Mouse (Mus musculus) spleen, postnatal 14 days (tissue): ENCODE measurements around the gene Suco.

Experiments
- DNase-seq, 2 experiments: peaks; one replicate each; pipeline ENCODE4 v3.0.0; 2021 to 2022; ENCODE audit warnings: low spot score in 2 of 2

The Suco gene

GRCm38 (mm10) chr1:161876553-161877447 is at the start of gene Suco:
TSS of gene Suco (minus strand) at chr1:161876682.
- peak; percentile 98 for DNase-seq

- DNase-seq: no peak
Measured at GRCm38 (mm10) chr1:161925281-161925805, 48.9 kb upstream of the Suco start.

DNA sequence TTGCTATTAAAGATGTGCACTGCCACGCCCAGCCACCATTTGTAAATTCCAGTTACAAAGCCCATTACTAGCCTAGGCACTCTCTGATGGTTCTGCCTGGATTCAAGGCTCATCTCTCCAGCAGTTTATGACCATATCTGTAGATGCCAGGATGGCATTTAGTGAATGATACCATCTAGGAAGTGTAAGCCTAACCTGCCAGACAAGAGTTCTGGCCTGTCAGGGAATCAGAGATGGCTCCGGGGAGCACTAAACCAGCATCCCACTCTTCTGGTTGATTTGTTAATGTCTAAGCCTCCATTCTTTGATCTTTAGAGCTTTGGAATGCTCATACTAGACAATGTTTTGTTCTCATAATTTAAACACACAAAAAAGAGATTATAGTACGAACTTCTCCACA is 47.8 kb upstream of the Suco start:
- DNase-seq: no peak

GRCm38 (mm10) chr1:161921928-161922327 is 45.4 kb upstream of the Suco start:
- DNase-seq: no peak

- DNase-seq: no peak
Measured at GRCm38 (mm10) chr1:161920475-161921454, 44.3 kb upstream of the Suco start.

DNA sequence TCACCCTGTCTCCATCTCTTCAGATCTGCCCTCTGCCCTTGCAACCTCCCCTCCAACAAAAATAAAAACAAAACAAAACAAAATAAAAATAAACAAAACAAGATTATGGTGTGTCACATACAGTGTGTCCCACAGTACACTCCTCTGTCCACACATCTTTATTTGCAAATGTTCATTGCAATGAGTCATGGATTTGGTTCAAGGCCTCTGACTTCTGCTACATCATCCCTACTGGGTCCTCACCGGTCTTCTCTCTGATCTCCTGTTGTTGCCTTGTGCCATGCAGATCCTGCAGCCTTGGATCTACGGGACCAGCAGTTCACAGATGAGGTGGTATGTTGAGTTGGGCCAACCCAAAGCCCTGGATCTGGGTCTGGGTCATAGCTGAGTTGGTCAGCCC is 43.1 kb upstream of the Suco start:
- DNase-seq: no peak

DNA sequence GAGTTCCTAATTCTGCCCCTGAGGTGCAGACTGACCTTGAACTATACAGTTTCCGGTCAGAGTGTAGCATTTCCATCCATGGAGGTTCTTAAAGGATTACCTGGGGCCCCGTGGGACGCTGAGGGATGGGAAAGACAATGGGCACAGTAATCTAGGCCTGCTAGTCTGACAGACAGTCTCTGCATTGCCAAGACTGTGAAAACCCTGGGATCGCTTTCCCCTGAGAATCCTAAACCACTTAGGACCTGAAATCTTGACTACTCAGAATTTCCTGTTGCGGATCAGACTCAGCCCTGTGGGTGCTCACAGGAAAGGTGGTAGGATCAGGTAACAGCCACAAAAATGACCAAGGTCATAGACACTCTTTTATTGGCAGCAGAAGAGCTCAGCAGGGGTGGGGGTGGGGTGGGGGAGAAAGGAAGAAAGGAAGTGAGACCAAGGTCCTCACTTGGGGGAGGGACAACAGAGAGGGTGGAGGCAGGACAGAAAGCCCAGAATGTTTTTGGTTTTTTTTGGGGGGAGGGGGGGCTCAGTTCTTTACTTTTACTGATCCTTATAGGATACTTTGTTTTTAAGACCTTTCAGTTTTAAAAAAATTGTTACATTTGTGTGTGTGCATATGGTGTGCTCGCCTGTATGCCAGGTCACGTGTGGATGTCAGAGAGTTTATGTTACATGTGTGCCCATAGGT is 42.3 kb upstream of the Suco start:
- DNase-seq: no peak

DNA sequence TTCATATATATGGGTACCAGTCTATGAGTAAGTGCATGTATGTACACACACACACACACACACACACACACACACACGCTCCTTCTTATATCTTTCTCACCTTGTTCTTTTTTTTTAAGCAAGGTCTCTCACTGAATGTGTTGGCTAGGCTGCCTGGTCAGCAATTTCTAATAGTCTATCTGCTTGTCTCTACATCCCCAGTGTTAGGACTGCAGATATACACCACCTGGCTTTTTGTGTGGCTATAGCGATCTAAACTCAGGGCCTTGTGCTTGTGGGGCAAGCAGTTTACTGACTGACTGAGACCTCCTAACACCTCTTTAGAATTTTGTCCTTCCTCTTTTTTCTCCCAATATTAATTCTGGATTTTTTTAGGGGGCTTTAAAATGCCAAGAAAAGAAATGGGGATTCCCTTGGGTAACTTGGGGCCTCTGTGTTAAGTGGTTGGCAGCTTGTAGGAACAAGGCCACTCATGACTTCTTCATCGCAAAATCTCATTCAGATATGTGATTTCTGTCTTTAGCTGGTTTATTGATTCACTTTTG is 41.5 kb upstream of the Suco start:
- no peak for DNase-seq

DNA sequence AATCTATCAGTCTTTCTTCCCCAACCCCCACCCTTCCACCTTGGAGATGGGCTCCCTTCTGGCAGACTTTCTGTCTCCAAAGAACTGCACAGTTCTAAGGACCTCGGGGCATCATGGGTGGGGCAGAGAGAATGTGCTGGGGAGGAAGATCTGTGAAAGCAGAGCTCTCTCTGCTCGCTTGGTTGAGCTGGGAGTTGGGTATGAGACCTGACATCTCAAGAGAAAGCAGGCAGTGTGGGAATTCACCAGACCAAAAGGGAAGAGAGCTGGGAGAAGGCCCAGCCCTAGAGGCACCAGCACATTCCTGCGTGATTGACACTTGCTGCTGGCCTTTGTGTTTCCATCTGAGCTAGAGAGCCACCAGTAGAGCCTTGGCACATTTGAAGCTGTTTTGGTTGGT is 39.6 kb upstream of the Suco start:
- DNase-seq: no peak

- DNase-seq: no peak
Measured at GRCm38 (mm10) chr1:161913648-161913984, 37.1 kb upstream of the Suco start.

DNA sequence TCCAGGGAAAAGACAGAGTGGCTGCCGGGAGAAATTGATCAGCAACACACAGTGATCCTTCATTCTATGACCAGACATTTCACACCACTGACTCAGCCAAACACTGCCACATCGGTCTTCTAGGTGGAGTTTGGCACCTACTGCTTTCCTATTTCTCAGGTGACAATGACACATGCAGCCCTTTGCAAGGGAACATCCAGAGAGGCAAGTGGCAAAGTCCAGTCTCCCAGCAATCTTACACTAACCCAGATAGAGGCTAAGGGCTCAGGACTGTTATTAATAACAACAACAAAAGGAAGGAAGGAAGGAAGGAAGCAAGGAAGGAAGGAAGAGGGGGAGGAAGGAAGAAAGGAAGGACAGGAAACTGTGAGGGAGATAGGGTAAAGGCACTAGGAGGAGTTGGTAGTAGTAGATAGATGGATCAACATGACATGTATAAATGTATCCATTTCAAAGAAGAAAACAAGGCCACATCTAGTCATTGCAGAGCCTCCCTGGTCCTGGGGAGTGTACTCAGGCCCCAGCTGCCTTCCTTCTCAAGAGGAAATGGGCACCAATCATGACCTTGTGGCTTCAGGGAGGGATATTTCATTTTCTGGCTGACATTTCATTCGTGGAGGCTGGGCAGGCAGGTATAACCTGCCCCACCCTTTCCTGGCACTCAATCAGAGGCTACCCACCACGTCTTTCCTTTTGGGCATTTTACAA is 36.6 kb upstream of the Suco start:
- DNase-seq: no peak

DNA sequence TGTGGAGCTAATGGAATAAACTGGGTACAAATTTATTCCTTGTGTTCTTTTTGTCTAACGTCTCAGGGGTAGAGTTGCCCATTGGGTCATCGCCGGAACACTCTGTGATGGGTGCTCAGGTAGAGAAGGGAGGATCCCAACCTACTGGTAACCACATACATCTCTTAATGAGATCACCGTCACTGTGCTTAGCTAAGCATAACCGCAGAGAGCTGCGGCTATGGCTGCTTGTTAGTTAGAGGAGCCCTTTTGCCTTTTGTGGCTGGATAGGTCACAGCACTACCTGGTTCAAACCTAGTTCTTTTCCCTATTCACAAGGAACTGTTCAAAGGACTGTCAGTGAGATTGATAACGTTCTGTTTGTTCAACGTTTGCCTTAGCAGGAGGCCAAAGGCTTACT is 32.6 kb upstream of the Suco start:
- DNase-seq: no peak

DNA sequence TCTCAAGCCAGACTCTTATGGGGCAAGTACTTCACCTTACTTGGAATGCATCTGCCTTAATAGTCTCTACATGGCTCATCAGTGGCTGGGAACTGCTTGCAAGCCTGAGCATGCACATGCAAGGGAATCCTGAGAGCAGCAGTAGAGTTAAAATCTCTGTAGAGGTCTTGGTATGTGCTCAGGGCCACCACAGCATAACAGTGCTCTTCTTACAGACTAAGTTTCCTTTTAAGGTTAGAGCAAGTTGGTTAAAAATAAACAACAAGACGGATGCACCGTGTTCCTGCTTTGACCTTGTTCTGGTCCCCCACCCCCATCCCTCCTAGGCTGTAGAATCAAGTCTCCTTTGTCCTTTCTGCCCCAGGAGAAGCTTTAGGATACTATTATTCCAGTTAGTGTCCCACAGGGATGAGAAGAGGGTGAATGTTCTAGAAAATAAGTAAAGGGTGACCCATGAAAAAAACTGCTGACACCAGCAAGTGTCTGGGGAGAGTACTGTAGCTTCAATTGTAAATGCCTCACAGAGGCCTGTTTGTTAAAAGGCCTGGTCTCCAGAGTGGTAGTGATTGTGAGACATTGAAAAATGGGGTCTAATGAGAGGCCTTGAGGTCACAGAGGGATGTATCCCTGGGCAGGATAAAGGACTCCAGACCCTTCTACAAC is 31.4 kb upstream of the Suco start:
- DNase-seq: no peak

- no peak for DNase-seq
Measured at GRCm38 (mm10) chr1:161907111-161907510, 30.6 kb upstream of the Suco start.

GRCm38 (mm10) chr1:161902692-161903452 is 26.4 kb upstream of the Suco start:
- no peak for DNase-seq

DNA sequence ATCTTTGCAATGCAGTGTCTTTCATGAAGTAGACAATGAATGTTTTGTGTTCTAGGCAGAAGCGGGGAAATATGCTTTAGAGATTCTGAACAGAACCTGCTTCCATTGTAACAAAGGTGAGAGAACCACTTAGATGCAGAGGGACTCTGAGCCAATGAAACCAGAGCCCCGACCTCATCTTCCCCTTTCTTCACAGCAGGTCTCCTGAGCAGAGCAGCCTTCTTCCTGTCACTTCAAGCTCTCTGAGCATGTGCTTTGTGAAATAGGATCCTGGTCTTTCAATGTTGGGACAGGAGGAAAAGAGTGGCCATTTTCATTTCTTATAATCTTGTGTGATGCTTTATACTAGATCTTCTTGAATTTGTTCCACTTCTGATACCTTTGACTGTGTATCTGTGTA is 23.6 kb upstream of the Suco start:
- no peak for DNase-seq

GRCm38 (mm10) chr1:161897235-161897634 is 20.8 kb upstream of the Suco start:
- DNase-seq: no peak

DNA sequence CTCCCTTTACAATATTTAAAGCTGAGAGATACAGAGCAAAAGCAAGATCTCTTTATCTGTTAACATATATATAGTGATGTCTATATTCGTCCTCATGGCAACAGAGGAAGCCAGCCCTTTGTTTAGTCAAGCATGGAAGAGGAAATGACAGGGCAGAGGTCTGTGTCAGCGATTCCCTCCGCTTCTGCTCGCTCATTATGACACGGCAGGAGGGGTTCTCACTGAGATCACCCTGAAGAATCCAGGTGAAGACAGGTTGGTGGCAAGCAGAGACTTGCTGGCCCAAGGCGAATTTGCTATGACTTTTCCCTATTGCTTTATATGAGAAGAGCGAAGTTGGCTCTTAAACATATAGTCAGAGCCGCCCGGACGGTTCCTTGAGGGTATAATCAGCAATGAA is 19.6 kb upstream of the Suco start:
- peak in 1 of 2 experiments; percentile 29 for DNase-seq

DNA sequence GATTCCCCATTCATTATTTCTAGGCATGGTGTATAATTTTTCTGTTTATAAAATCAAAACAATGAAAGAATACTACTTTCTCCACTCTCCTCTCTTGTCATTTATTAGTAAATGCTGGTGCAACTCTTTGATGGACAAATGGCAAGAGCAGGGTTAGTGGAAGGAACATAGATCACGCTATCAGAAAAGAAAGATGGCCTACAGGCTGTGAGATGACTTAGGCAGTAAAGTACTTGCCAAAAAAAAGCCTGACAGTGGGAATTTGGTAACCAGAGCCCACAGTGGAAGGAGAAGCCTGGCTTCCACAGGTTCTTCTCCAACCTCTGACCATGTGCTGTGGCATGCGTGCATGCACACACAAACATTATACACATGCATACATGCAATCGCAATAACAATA is 18.5 kb upstream of the Suco start:
- DNase-seq: no peak

DNA sequence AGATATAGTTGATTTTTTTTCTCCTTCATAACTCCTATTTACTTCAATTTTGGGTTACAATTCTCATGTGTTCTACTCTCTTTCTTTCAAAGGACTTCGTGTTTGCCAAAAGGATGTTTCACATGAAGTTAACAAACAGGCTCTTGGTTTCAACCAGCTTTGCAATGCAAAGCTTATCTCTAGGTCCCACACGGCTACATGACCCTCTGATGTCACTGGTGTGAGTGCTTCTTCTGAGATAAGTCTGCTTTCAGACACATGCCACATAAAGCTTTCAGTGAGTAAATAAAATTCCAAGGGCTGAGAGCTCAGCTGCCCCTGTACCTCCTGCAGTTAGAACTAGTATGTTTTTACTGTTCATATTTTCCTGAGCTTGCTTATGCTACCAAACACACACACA is 18.1 kb upstream of the Suco start:
- peak in 1 of 2 experiments; percentile 54 for DNase-seq
